Mouse (Mus musculus) gastrocnemius, postnatal 25 days (tissue): ENCODE measurements around the gene Dnm3. TPM values are rescaled to one million over a fixed set of nuclear protein-coding genes. Genes with fewer than 3 reads are reported as not detected.

ENCODE experiments used
- DNase-seq: peaks from one replicate; pipeline ENCODE4 v3.0.0; 2022
- microRNA-seq, 2 experiments: library from miRNA; unstranded; fragments of <30 nt; microRNA quantifications; one replicate each; pipeline ENCODE4 v1.2.0; 2021; ENCODE audit warnings: borderline replicate concordance in 2 of 2
- total RNA-seq, 2 experiments: library from RNA; stranded (reverse); gene quantifications; 1 replicate in 1 of 2; 2 replicates in 1 of 2; pipeline ENCODE4 v1.2.3; 2021

The Dnm3 gene
- total RNA-seq, 2 experiments from 2014 or later, result 4.7 to 7.6 TPM

- no peak for DNase-seq
Observed at GRCm38 (mm10) chr1:161951009-161951779, 526.6 kb downstream of the Dnm3 start.

GRCm38 (mm10) chr1:161942082-161942481 lies 535.8 kb downstream of the Dnm3 start:
- DNase-seq, result no peak

Small RNA genes within 50 kb of the gene (microRNA-seq; reads per million reads assigned to microRNA genes)
- gene Mir199a-2 (20.6 to 28.3 reads per million in 2 experiments), gene Mir214 (626 to 3,383 reads per million in 2 experiments)

Other genes with a start within 250 kb of the Dnm3 start
- 1 to 10 TPM; 5.5 to 6.5 TPM for gene Mettl13, start 70.5 kb upstream of the Dnm3 start, total RNA-seq
- 10 to 100 TPM; 15.7 to 16.9 TPM for gene Vamp4, start 92.5 kb upstream of the Dnm3 start, total RNA-seq
- gene Myoc, start 161.1 kb upstream of the Dnm3 start, total RNA-seq, result 10 to 100 TPM in 1 of 2 experiments, 1 to 10 TPM in 1; 9.1 to 20.5 TPM
- gene Myocos, start 180.2 kb upstream of the Dnm3 start, total RNA-seq, result not detected